Mouse (Mus musculus): ENCODE measurements around the gene Sh3bgrl2. TPM values are rescaled to one million over a fixed set of nuclear protein-coding genes. Genes with fewer than 3 reads are reported as not detected.

Sh3bgrl2 gene
- polyA plus RNA-seq, 1 experiment from 2014 or later = 10.6 TPM

- H3K4me3 ChIP-seq (ENCODE audit: low read length) = no peak overlapping the region
- H3K36me3 ChIP-seq (ENCODE audit: control insufficient read depth, insufficient read depth, low read length) = no peaks in the 10 kb centered on the region
- 92% methylated on average over 14 of the region's 14 CpGs for WGBS
- H3K27me3 ChIP-seq (replicated peaks; ENCODE audit: control insufficient read depth, insufficient read depth, low read length) = no peaks in the 10 kb centered on the region
- no peak for ATAC-seq
- no peak overlapping the region for H3K27ac ChIP-seq (ENCODE audit: low read depth, low read length)
- H3K4me2 ChIP-seq (ENCODE audit: low read length) = no peak overlapping the region
- no peaks in the 10 kb centered on the region for H3K9me3 ChIP-seq (ENCODE audit: control insufficient read depth, low read length)
- no peak overlapping the region for H3K9ac ChIP-seq (ENCODE audit: low read depth, low read length)
- H3K4me1 ChIP-seq (ENCODE audit: control insufficient read depth, insufficient read depth, low read depth, low read length) = 0 out of 2 replicates have a peak, but pooled peaks cover 3% of the 10 kb centered on the region
Observed at GRCm38 (mm10) chr9:83539809-83540491, 8.2 kb upstream of the Sh3bgrl2 start.

- ATAC-seq = no peak
- 0 out of 2 replicates have a peak, but pooled peaks cover 3% of the 10 kb centered on the region for H3K4me1 ChIP-seq (ENCODE audit: control insufficient read depth, insufficient read depth, low read depth, low read length)
- no peak overlapping the region for H3K9ac ChIP-seq (ENCODE audit: low read depth, low read length)
- H3K4me2 ChIP-seq (ENCODE audit: low read length) = no peak overlapping the region
- H3K27ac ChIP-seq (ENCODE audit: low read depth, low read length) = no peak overlapping the region
- no peaks in the 10 kb centered on the region for H3K27me3 ChIP-seq (replicated peaks; ENCODE audit: control insufficient read depth, insufficient read depth, low read length)
- WGBS = 95% methylated on average over 4 of the region's 4 CpGs
- no peaks in the 10 kb centered on the region for H3K9me3 ChIP-seq (ENCODE audit: control insufficient read depth, low read length)
- no peaks in the 10 kb centered on the region for H3K36me3 ChIP-seq (ENCODE audit: control insufficient read depth, insufficient read depth, low read length)
- no peak overlapping the region for H3K4me3 ChIP-seq (ENCODE audit: low read length)
Observed at GRCm38 (mm10) chr9:83540492-83540857, 7.7 kb upstream of the Sh3bgrl2 start.

GRCm38 (mm10) chr9:83540975-83541374 is 7.2 kb upstream of the Sh3bgrl2 start:
- Histone ChIP-seq H3K4me3 (ENCODE audit: low read length) (no peak overlapping the region), H3K9ac (ENCODE audit: low read depth, low read length) (no peak overlapping the region), H3K27me3 (replicated peaks; ENCODE audit: control insufficient read depth, insufficient read depth, low read length) (no peaks in the 10 kb centered on the region), H3K36me3 (ENCODE audit: control insufficient read depth, insufficient read depth, low read length) (no peaks in the 10 kb centered on the region), H3K27ac (ENCODE audit: low read depth, low read length) (no peak overlapping the region), H3K9me3 (ENCODE audit: control insufficient read depth, low read length) (no peaks in the 10 kb centered on the region), H3K4me2 (ENCODE audit: low read length) (no peak overlapping the region), H3K4me1 (ENCODE audit: control insufficient read depth, insufficient read depth, low read depth, low read length) (0 out of 2 replicates have a peak, but pooled peaks cover 3% of the 10 kb centered on the region)
- no peak for ATAC-seq
- 54% methylated on average over 3 of the region's 3 CpGs for WGBS

GRCm38 (mm10) chr9:83545240-83545639 is 2.9 kb upstream of the Sh3bgrl2 start:
- Histone ChIP-seq H3K4me1 (ENCODE audit: control insufficient read depth, insufficient read depth, low read depth, low read length) (peaks cover 3% of the 10 kb centered on the region; the same call in 1 of the 2 replicates), H3K4me3 (ENCODE audit: low read length) (no peak overlapping the region), H3K27ac (ENCODE audit: low read depth, low read length) (no peak overlapping the region), H3K9me3 (ENCODE audit: control insufficient read depth, low read length) (no peaks in the 10 kb centered on the region), H3K36me3 (ENCODE audit: control insufficient read depth, insufficient read depth, low read length) (no peaks in the 10 kb centered on the region), H3K27me3 (replicated peaks; ENCODE audit: control insufficient read depth, insufficient read depth, low read length) (no peaks in the 10 kb centered on the region), H3K9ac (ENCODE audit: low read depth, low read length) (no peak overlapping the region), H3K4me2 (ENCODE audit: low read length) (no peak overlapping the region)
- ATAC-seq = no peak

GRCm38 (mm10) chr9:83546316-83546715 is 1.8 kb upstream of the Sh3bgrl2 start:
- H3K9me3 ChIP-seq (ENCODE audit: control insufficient read depth, low read length) = no peaks in the 10 kb centered on the region
- no peaks in the 10 kb centered on the region; the same call in 1 of the 2 replicates for H3K4me1 ChIP-seq (ENCODE audit: control insufficient read depth, insufficient read depth, low read depth, low read length)
- H3K36me3 ChIP-seq (ENCODE audit: control insufficient read depth, insufficient read depth, low read length) = no peaks in the 10 kb centered on the region
- no peaks in the 10 kb centered on the region for H3K27me3 ChIP-seq (replicated peaks; ENCODE audit: control insufficient read depth, insufficient read depth, low read length)
- ATAC-seq = no peak
- no peak overlapping the region for H3K9ac ChIP-seq (ENCODE audit: low read depth, low read length)
- no peak overlapping the region for H3K4me3 ChIP-seq (ENCODE audit: low read length)
- WGBS = 77% methylated on average over 7 of the region's 7 CpGs
- H3K4me2 ChIP-seq (ENCODE audit: low read length) = no peak overlapping the region
- H3K27ac ChIP-seq (ENCODE audit: low read depth, low read length) = no peak overlapping the region

- Histone ChIP-seq H3K4me3 (ENCODE audit: low read length) (no peak overlapping the region), H3K4me2 (ENCODE audit: low read length) (no peak overlapping the region), H3K27me3 (replicated peaks; ENCODE audit: control insufficient read depth, insufficient read depth, low read length) (no peaks in the 10 kb centered on the region), H3K4me1 (ENCODE audit: control insufficient read depth, insufficient read depth, low read depth, low read length) (no peaks in the 10 kb centered on the region; the same call in 1 of the 2 replicates), H3K9ac (ENCODE audit: low read depth, low read length) (no peak overlapping the region), H3K36me3 (ENCODE audit: control insufficient read depth, insufficient read depth, low read length) (no peaks in the 10 kb centered on the region), H3K27ac (ENCODE audit: low read depth, low read length) (no peak overlapping the region), H3K9me3 (ENCODE audit: control insufficient read depth, low read length) (no peaks in the 10 kb centered on the region)
- no peak for ATAC-seq
- 70% methylated on average over 7 of the region's 7 CpGs for WGBS
Observed at GRCm38 (mm10) chr9:83547229-83547628, 898 bp upstream of the Sh3bgrl2 start.

- H3K9me3 ChIP-seq (ENCODE audit: control insufficient read depth, low read length) = no peaks in the 10 kb centered on the region
- no peak overlapping the region for H3K27ac ChIP-seq (ENCODE audit: low read depth, low read length)
- H3K4me1 ChIP-seq (ENCODE audit: control insufficient read depth, insufficient read depth, low read depth, low read length) = no peaks in the 10 kb centered on the region; the same call in 1 of the 2 replicates
- WGBS = 97% methylated on average over 6 of the region's 6 CpGs
- ATAC-seq = no peak
- no peaks in the 10 kb centered on the region for H3K36me3 ChIP-seq (ENCODE audit: control insufficient read depth, insufficient read depth, low read length)
- no peak overlapping the region for H3K4me3 ChIP-seq (ENCODE audit: low read length)
- no peak overlapping the region for H3K9ac ChIP-seq (ENCODE audit: low read depth, low read length)
- H3K27me3 ChIP-seq (replicated peaks; ENCODE audit: control insufficient read depth, insufficient read depth, low read length) = no peaks in the 10 kb centered on the region
- no peak overlapping the region for H3K4me2 ChIP-seq (ENCODE audit: low read length)
Observed at GRCm38 (mm10) chr9:83549866-83550265, 1.7 kb downstream of the Sh3bgrl2 start.

GRCm38 (mm10) chr9:83551116-83551515 is 3.0 kb downstream of the Sh3bgrl2 start:
- Histone ChIP-seq H3K9ac (ENCODE audit: low read depth, low read length) (no peak overlapping the region), H3K4me2 (ENCODE audit: low read length) (no peak overlapping the region), H3K36me3 (ENCODE audit: control insufficient read depth, insufficient read depth, low read length) (no peaks in the 10 kb centered on the region), H3K9me3 (ENCODE audit: control insufficient read depth, low read length) (no peaks in the 10 kb centered on the region), H3K27ac (ENCODE audit: low read depth, low read length) (no peak overlapping the region), H3K4me3 (ENCODE audit: low read length) (no peak overlapping the region), H3K4me1 (ENCODE audit: control insufficient read depth, insufficient read depth, low read depth, low read length) (no peaks in the 10 kb centered on the region; the same call in 1 of the 2 replicates), H3K27me3 (replicated peaks; ENCODE audit: control insufficient read depth, insufficient read depth, low read length) (no peaks in the 10 kb centered on the region)
- ATAC-seq = no peak
- 64% methylated on average over 7 of the region's 7 CpGs for WGBS

GRCm38 (mm10) chr9:83551632-83552031 is 3.5 kb downstream of the Sh3bgrl2 start:
- no peak overlapping the region for H3K4me2 ChIP-seq (ENCODE audit: low read length)
- 81% methylated on average over 6 of the region's 6 CpGs for WGBS
- no peak overlapping the region for H3K9ac ChIP-seq (ENCODE audit: low read depth, low read length)

More at GRCm38 (mm10) chr9:83551632-83552031, 3.5 kb downstream of the Sh3bgrl2 start:
- ATAC-seq = no peak
- no peaks in the 10 kb centered on the region for H3K27me3 ChIP-seq (replicated peaks; ENCODE audit: control insufficient read depth, insufficient read depth, low read length)
- H3K4me3 ChIP-seq (ENCODE audit: low read length) = no peak overlapping the region
- no peaks in the 10 kb centered on the region for H3K9me3 ChIP-seq (ENCODE audit: control insufficient read depth, low read length)
- H3K27ac ChIP-seq (ENCODE audit: low read depth, low read length) = no peak overlapping the region
- peaks cover 2% of the 10 kb centered on the region for H3K4me1 ChIP-seq (ENCODE audit: control insufficient read depth, insufficient read depth, low read depth, low read length)
- H3K36me3 ChIP-seq (ENCODE audit: control insufficient read depth, insufficient read depth, low read length) = no peaks in the 10 kb centered on the region
